8 mouse cellular contexts compared by ENCODE assay signal in the genomic region with DNA sequence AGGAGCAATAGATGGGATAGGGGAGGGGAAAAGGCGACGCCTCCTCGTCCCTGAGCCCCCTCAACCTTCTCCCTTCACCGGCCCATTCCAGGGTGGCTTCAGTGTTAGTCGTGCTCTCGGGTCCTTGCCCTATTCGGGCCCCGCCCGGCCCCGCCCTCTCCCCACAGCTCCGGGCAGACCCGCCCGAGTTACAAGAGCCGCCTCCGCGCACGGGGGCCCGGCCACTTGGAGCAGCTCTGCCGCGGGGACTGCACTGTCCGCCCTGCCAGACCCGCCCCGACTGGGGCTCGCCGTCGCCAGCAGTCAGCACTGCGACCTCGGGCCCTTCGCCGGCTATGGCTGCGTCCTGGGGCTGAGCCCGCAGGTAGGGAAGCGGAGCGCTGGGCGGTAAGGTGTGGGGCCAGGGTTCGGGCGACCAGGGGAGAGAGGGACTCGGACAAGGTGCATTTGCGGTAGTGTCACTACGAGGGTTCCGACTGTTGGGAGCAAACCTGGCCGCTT. TPM values are rescaled to one million over a fixed set of nuclear protein-coding genes. Genes with fewer than 3 reads are reported as not detected.
A peak's percentile ranks its signal among the peaks of the same experiment; 100 is the strongest.
DNase-seq lines count a peak whose midpoint lies in the region; ATAC-seq and TF ChIP-seq lines count a peak whose summit lies in the region.

TSS of gene Ahnak (plus strand) at position 219 of the 501 bp plus-strand sequence.

- H3K27ac ChIP-seq in ES-Bruce4 (ENCODE audit: insufficient read depth, low read length) (peak within 1 kb of the TSS; percentile 27), macrophage (peak within 1 kb of the TSS; percentile 95)
- H3K27ac ChIP-seq in forebrain, embryonic 15.5 days (replicated peaks): no peak within 1 kb of the TSS
- no peak within 1 kb of the TSS for H3K27ac ChIP-seq in hindbrain, embryonic 11.5 days (ENCODE audit: low read depth, low read length)

- no peak for TF ChIP-seq EP300 in ES-Bruce4 (IDR thresholded peaks at IDR 0.05; ENCODE audit: insufficient read depth, low read depth, low read length)

- H3K36me3 ChIP-seq in ES-Bruce4 (ENCODE audit: control insufficient read depth, insufficient read depth, low read length, poor library complexity, severe bottlenecking): no peaks in the 10 kb centered on the region
- no peaks in the 10 kb centered on the region for H3K36me3 ChIP-seq in forebrain, embryonic 15.5 days
- no peaks in the 10 kb centered on the region for H3K36me3 ChIP-seq in hindbrain, embryonic 11.5 days (ENCODE audit: control insufficient read depth, insufficient read depth, low read length)
- H3K36me3 ChIP-seq in macrophage (ENCODE audit: inconsistent target): no peaks in the 10 kb centered on the region

- no peaks in the 10 kb centered on the region for H3K27me3 ChIP-seq in ES-Bruce4 (ENCODE audit: control insufficient read depth, insufficient read depth, low read length, poor library complexity, severe bottlenecking)
- H3K27me3 ChIP-seq in forebrain, embryonic 15.5 days: peaks cover 13% of the 10 kb centered on the region
- peaks cover 21% of the 10 kb centered on the region for H3K27me3 ChIP-seq in hindbrain, embryonic 11.5 days (ENCODE audit: control insufficient read depth, insufficient read depth, low read length)

- H3K79me2 ChIP-seq in macrophage (ENCODE audit: inconsistent target): peaks cover 76% of the 10 kb centered on the region

- peak within 1 kb of the TSS; percentile 91 for H3K4me2 ChIP-seq in forebrain, embryonic 15.5 days (replicated peaks)
- H3K4me2 ChIP-seq in hindbrain, embryonic 11.5 days (replicated peaks; ENCODE audit: low read depth, low read length): peak within 1 kb of the TSS; percentile 94

- TF ChIP-seq POLR2A in ES-Bruce4 (IDR thresholded peaks at IDR 0.05; ENCODE audit: insufficient read depth, low read length): no peak

- no peak for TF ChIP-seq CTCF in ES-Bruce4 (IDR thresholded peaks at IDR 0.05; ENCODE audit: low read depth, low read length)

- ATAC-seq in forebrain, embryonic 15.5 days (replicated peaks): peak; percentile 21; the same call in 1 of the 2 replicates
- ATAC-seq in hindbrain, embryonic 11.5 days (ENCODE audit: low FRiP score): peak; percentile 39

- DNase-seq in adrenal gland, adult 8-10 months: peak; percentile 68
- DNase-seq in hindbrain, embryonic 11.5 days (ENCODE audit: low spot score): no peak
- DNase-seq in layer of hippocampus, postnatal 36 days: no peak
- peak; percentile 54 to 80 for DNase-seq in spleen, postnatal 4 days (ENCODE audit: low spot score in 2 of 2)
- no peak for DNase-seq in right cerebral cortex, postnatal 25 days

- peaks cover 8% of the 10 kb centered on the region for H3K4me1 ChIP-seq in ES-Bruce4 (ENCODE audit: control insufficient read depth, insufficient read depth, low read length)
- peaks cover 41% of the 10 kb centered on the region for H3K4me1 ChIP-seq in forebrain, embryonic 15.5 days
- peaks cover 17% of the 10 kb centered on the region for H3K4me1 ChIP-seq in hindbrain, embryonic 11.5 days (replicated peaks; ENCODE audit: control insufficient read depth, insufficient read depth, low read length)

- H3K9ac ChIP-seq in ES-Bruce4 (ENCODE audit: low read depth, poor library complexity, severe bottlenecking): peak within 1 kb of the TSS; percentile 65
- peak within 1 kb of the TSS; percentile 53 for H3K9ac ChIP-seq in forebrain, embryonic 15.5 days (replicated peaks)
- peak within 1 kb of the TSS; percentile 58 for H3K9ac ChIP-seq in hindbrain, embryonic 11.5 days (ENCODE audit: low read depth, low read length)

- H3K4me3 ChIP-seq in ES-Bruce4 (ENCODE audit: low read depth, low read length) (peak within 1 kb of the TSS; percentile 79), macrophage (ENCODE audit: inconsistent target) (peak within 1 kb of the TSS; percentile 94)
- peak within 1 kb of the TSS; percentile 47 for H3K4me3 ChIP-seq in forebrain, embryonic 15.5 days
- H3K4me3 ChIP-seq in hindbrain, embryonic 11.5 days (ENCODE audit: low read depth, low read length): peak within 1 kb of the TSS; percentile 54

- WGBS in forebrain, embryonic 15.5 days: under 1% methylated on average over 42 of the region's 42 CpGs
- WGBS in hindbrain, embryonic 11.5 days: under 1% methylated on average over 36 of the region's 42 CpGs
- WGBS in macrophage (ENCODE audit: missing documents): 2% methylated on average over 27 of the region's 42 CpGs

- H3K9me3 ChIP-seq in ES-Bruce4 (replicated peaks; ENCODE audit: control insufficient read depth, insufficient read depth, low read length, poor library complexity, severe bottlenecking): no peaks in the 10 kb centered on the region
- no peaks in the 10 kb centered on the region for H3K9me3 ChIP-seq in forebrain, embryonic 15.5 days
- no peaks in the 10 kb centered on the region for H3K9me3 ChIP-seq in hindbrain, embryonic 11.5 days (ENCODE audit: control insufficient read depth, low read length)

RNA-seq across cellular contexts. Expression of gene Ahnak, which starts in this region (rescaled TPM):
- polyA plus RNA-seq in ES-Bruce4 (2011; ENCODE audit: insufficient read depth, insufficient read length, low read depth, missing spikeins) (162 and 163 TPM in 2 replicates), macrophage (2018) (97.5 to 169 TPM (median 125 TPM) in 3 replicates)
- total RNA-seq in adrenal gland, adult 8-10 months (2022): 100 to 1,000 TPM; 122 to 227 (median 158) TPM
- polyA plus RNA-seq in forebrain, embryonic 15.5 days (2015; fragmentation: Nextera tagmentation; extraction: Ambion mirVana): 2.6 and 3.7 TPM in 2 replicates
- polyA plus RNA-seq in hindbrain, embryonic 11.5 days (2014; fragmentation: Nextera tagmentation; extraction: Ambion mirVana): 6.0 and 14.1 TPM in 2 replicates
- total RNA-seq in layer of hippocampus, postnatal 36 days (2021): 10 to 100 TPM; 14.5 to 24.0 TPM
- total RNA-seq in macrophage (2018; cell fraction: chromatin; rRNA removed): 1,000 to 10,000 TPM in 14 of 26 experiments, 100 to 1,000 TPM in 12; 456 to 7,544 (median 1,268) TPM
- total RNA-seq in macrophage (2018; cell fraction: cytosol; rRNA removed): 100 to 1,000 TPM; 156 to 966 (median 391) TPM
- 1,000 to 10,000 TPM in 9 of 26 experiments, 100 to 1,000 TPM in 17; 420 to 2,179 (median 869) TPM for total RNA-seq in macrophage (2018; cell fraction: nucleus; rRNA removed)

Comparison
In these comparisons a context has a peak if more than half of its experiments do, and no peak if none do; other contexts are left out.
1. RNA of gene Ahnak (total RNA-seq): 122 to 227 TPM in adrenal gland, adult 8-10 months; 14.5 to 24.0 TPM in layer of hippocampus, postnatal 36 days; every median in the first group is over 4 times any median in the second.
2. H3K27ac ChIP-seq: peak in ES-Bruce4 (single experiment) and macrophage (single experiment); none in forebrain, embryonic 15.5 days (single experiment) and hindbrain, embryonic 11.5 days (single experiment).
3. DNase-seq: peak in adrenal gland, adult 8-10 months (single experiment) and spleen, postnatal 4 days (2 of 2); none in hindbrain, embryonic 11.5 days (single experiment), layer of hippocampus, postnatal 36 days (0 of 2) and right cerebral cortex, postnatal 25 days (single experiment).
4. Peak in every context shown above with its lines, with median percentiles within 50 percentile points of each other: H3K4me3 ChIP-seq and H3K9ac ChIP-seq.